Mouse (Mus musculus): ENCODE data around the gene Anks4b.

Anks4b gene

GRCm38 (mm10) chr7:120173603-120174244 is at the start of gene Anks4b:
Gene Anks4b, plus strand, starts transcription at chr7:120173858.
- no peak for DNase-seq (ENCODE audit: low read depth in 1 of 2, low spot score in 2 of 2)

GRCm38 (mm10) chr7:120124844-120125243 is 48.8 kb upstream of the Anks4b start:
- DNase-seq (ENCODE audit: low read depth in 1 of 2, low spot score in 2 of 2), result no peak

GRCm38 (mm10) chr7:120126976-120127685 is 46.5 kb upstream of the Anks4b start:
- DNase-seq (ENCODE audit: low read depth in 1 of 2, low spot score in 2 of 2), result no peak

- DNase-seq (ENCODE audit: low read depth in 1 of 2, low spot score in 2 of 2), result no peak
Measured at GRCm38 (mm10) chr7:120127686-120128059, 46.0 kb upstream of the Anks4b start.

- no peak for DNase-seq (ENCODE audit: low read depth in 1 of 2, low spot score in 2 of 2)
Measured at GRCm38 (mm10) chr7:120128951-120129350, 44.7 kb upstream of the Anks4b start.

GRCm38 (mm10) chr7:120142743-120143142 is 30.9 kb upstream of the Anks4b start:
- DNase-seq (ENCODE audit: low read depth in 1 of 2, low spot score in 2 of 2), result no peak

- DNase-seq (ENCODE audit: low read depth in 1 of 2, low spot score in 2 of 2), result no peak
Measured at GRCm38 (mm10) chr7:120145191-120145590, 28.5 kb upstream of the Anks4b start, which contains the start of gene Zp2. Gene Zp2, minus strand, starts transcription at chr7:120145291.

GRCm38 (mm10) chr7:120150257-120150656 is 23.4 kb upstream of the Anks4b start:
- DNase-seq (ENCODE audit: low read depth in 1 of 2, low spot score in 2 of 2), result no peak

GRCm38 (mm10) chr7:120150898-120151297 is 22.8 kb upstream of the Anks4b start:
- DNase-seq (ENCODE audit: low read depth in 1 of 2, low spot score in 2 of 2), result no peak

GRCm38 (mm10) chr7:120156841-120157409 is 16.7 kb upstream of the Anks4b start:
- no peak for DNase-seq (ENCODE audit: low read depth in 1 of 2, low spot score in 2 of 2)

GRCm38 (mm10) chr7:120157575-120158061 is 16.0 kb upstream of the Anks4b start:
- DNase-seq (ENCODE audit: low read depth in 1 of 2, low spot score in 2 of 2), result no peak

- no peak for DNase-seq (ENCODE audit: low read depth in 1 of 2, low spot score in 2 of 2)
Measured at GRCm38 (mm10) chr7:120158121-120158613, 15.5 kb upstream of the Anks4b start.

GRCm38 (mm10) chr7:120163581-120164251 is 9.9 kb upstream of the Anks4b start:
- DNase-seq (ENCODE audit: low read depth in 1 of 2, low spot score in 2 of 2), result no peak

GRCm38 (mm10) chr7:120172188-120172700 is 1.4 kb upstream of the Anks4b start:
- DNase-seq (ENCODE audit: low read depth in 1 of 2, low spot score in 2 of 2), result no peak

- no peak for DNase-seq (ENCODE audit: low read depth in 1 of 2, low spot score in 2 of 2)
Measured at GRCm38 (mm10) chr7:120174723-120175504, 1.3 kb downstream of the Anks4b start.

- no peak for DNase-seq (ENCODE audit: low read depth in 1 of 2, low spot score in 2 of 2)
Measured at GRCm38 (mm10) chr7:120177611-120178010, 4.0 kb downstream of the Anks4b start.

GRCm38 (mm10) chr7:120178935-120179334 is 5.3 kb downstream of the Anks4b start:
- DNase-seq (ENCODE audit: low read depth in 1 of 2, low spot score in 2 of 2), result no peak

- DNase-seq (ENCODE audit: low read depth in 1 of 2, low spot score in 2 of 2), result no peak
Measured at GRCm38 (mm10) chr7:120180547-120180946, 6.9 kb downstream of the Anks4b start.

GRCm38 (mm10) chr7:120181401-120182230 is 8.0 kb downstream of the Anks4b start:
- DNase-seq (ENCODE audit: low read depth in 1 of 2, low spot score in 2 of 2), result no peak

- DNase-seq (ENCODE audit: low read depth in 1 of 2, low spot score in 2 of 2), result no peak
Measured at GRCm38 (mm10) chr7:120182891-120183290, 9.2 kb downstream of the Anks4b start.

Data from monocyte, adult 2 months (primary cell).